Mouse (Mus musculus): ENCODE data around the gene Gm10972. TPM values are rescaled to one million over a fixed set of nuclear protein-coding genes. Genes with fewer than 3 reads are reported as not detected.

The Gm10972 gene
- polyA plus RNA-seq, 1 experiment from 2014 or later: not detected

Other genes starting within 250 kb of the Gm10972 start
- 0.07 and 0.28 TPM in 2 replicates for gene Lingo4, start 244.6 kb upstream of the Gm10972 start, polyA plus RNA-seq (2016; fragmentation: Nextera tagmentation; extraction: Ambion mirVana)
- gene Tdrkh, start 229.8 kb upstream of the Gm10972 start, polyA plus RNA-seq (2016; fragmentation: Nextera tagmentation; extraction: Ambion mirVana): 14.2 and 16.5 TPM in 2 replicates
- 68.5 and 71.4 TPM in 2 replicates for gene Mrpl9, start 199.8 kb upstream of the Gm10972 start, polyA plus RNA-seq (2016; fragmentation: Nextera tagmentation; extraction: Ambion mirVana)
- 0.56 and 0.60 TPM in 2 replicates for gene Oaz3, start 199.2 kb upstream of the Gm10972 start, polyA plus RNA-seq (2016; fragmentation: Nextera tagmentation; extraction: Ambion mirVana)
- 25.4 and 28.7 TPM in 2 replicates for gene Celf3, start 164.8 kb upstream of the Gm10972 start, polyA plus RNA-seq (2016; fragmentation: Nextera tagmentation; extraction: Ambion mirVana)
- 1.8 and 3.2 TPM in 2 replicates for gene Riiad1, start 162.8 kb upstream of the Gm10972 start, polyA plus RNA-seq (2016; fragmentation: Nextera tagmentation; extraction: Ambion mirVana)
- 39.3 and 40.7 TPM in 2 replicates for gene Snx27, start 60.4 kb upstream of the Gm10972 start, polyA plus RNA-seq (2016; fragmentation: Nextera tagmentation; extraction: Ambion mirVana)
- 4.2 and 4.7 TPM in 2 replicates for gene Tuft1, start 15.8 kb downstream of the Gm10972 start, polyA plus RNA-seq (2016; fragmentation: Nextera tagmentation; extraction: Ambion mirVana)
- not detected in 2 replicates for gene Selenbp2, start 50.4 kb downstream of the Gm10972 start, polyA plus RNA-seq (2016; fragmentation: Nextera tagmentation; extraction: Ambion mirVana)
- gene Cgn, start 143.4 kb downstream of the Gm10972 start, polyA plus RNA-seq (2016; fragmentation: Nextera tagmentation; extraction: Ambion mirVana): 10.7 and 10.8 TPM in 2 replicates
- gene Pogz, start 194.5 kb downstream of the Gm10972 start, polyA plus RNA-seq (2016; fragmentation: Nextera tagmentation; extraction: Ambion mirVana): 18.5 and 20.3 TPM in 2 replicates
- gene Psmb4, start 243.8 kb downstream of the Gm10972 start, polyA plus RNA-seq (2016; fragmentation: Nextera tagmentation; extraction: Ambion mirVana): 336 and 337 TPM in 2 replicates

All from embryonic facial prominence, embryonic 10.5 days (tissue).